ENCODE assay signal across 13 mouse cellular contexts in genomic region chr6:72357164-72358079, GRCm38 (mm10). TPM values are rescaled to one million over a fixed set of nuclear protein-coding genes. Genes with fewer than 3 reads are reported as not detected.
DNase-seq lines count a peak whose midpoint lies in the region; ATAC-seq and TF ChIP-seq lines count a peak whose summit lies in the region.
"Had no signal": no experiment of that assay in that cellular context is flagged by ENCODE, and none has a peak within 500 bp of the region (broad histone marks: within the 10 kb centered on the region; RNA-seq: fewer than 3 reads in every experiment).

No protein-coding gene starts in this region.

- peaks cover 32% of the 10 kb centered on the region for H3K4me1 ChIP-seq in hindbrain, embryonic 16.5 days (ENCODE audit: control insufficient read depth, insufficient read depth, low read depth, low read length)
- H3K4me1 ChIP-seq in hindbrain, embryonic 14.5 days (replicated peaks; ENCODE audit: control insufficient read depth, insufficient read depth, low read length) = peaks cover 16% of the 10 kb centered on the region
- H3K4me1 ChIP-seq in liver, embryonic 15.5 days (replicated peaks) = peaks cover 79% of the 10 kb centered on the region
- peaks cover 6% of the 10 kb centered on the region; the same call in 1 of the 2 replicates for H3K4me1 ChIP-seq in hindbrain, embryonic 11.5 days (replicated peaks; ENCODE audit: control insufficient read depth, insufficient read depth, low read length)

- 65% methylated on average over 5 of the region's 5 CpGs for WGBS in hindbrain, embryonic 16.5 days
- WGBS in hindbrain, embryonic 14.5 days = 78% methylated on average over 5 of the region's 5 CpGs
- WGBS in liver, embryonic 15.5 days (ENCODE audit: insufficient replicate concordance) = 50% methylated on average over 5 of the region's 5 CpGs
- 84% methylated on average over 5 of the region's 5 CpGs for WGBS in hindbrain, embryonic 11.5 days

- no peak for TF ChIP-seq CTCF in brain, embryonic 14.5 days (IDR thresholded peaks at IDR 0.05; ENCODE audit: borderline replicate concordance, extremely low read depth, insufficient read depth, insufficient read length)

- intact Hi-C loops in left cerebral cortex, postnatal 10 days (cut with DNase I) = no loop called here

- peaks cover 13% of the 10 kb centered on the region for H3K36me3 ChIP-seq in hindbrain, embryonic 16.5 days (ENCODE audit: control insufficient read depth, insufficient read depth, low read length)
- peaks cover 37% of the 10 kb centered on the region for H3K36me3 ChIP-seq in hindbrain, embryonic 14.5 days (replicated peaks; ENCODE audit: control insufficient read depth, insufficient read depth)
- H3K36me3 ChIP-seq in liver, embryonic 15.5 days (replicated peaks) = peaks cover 44% of the 10 kb centered on the region
- H3K36me3 ChIP-seq in hindbrain, embryonic 11.5 days (ENCODE audit: control insufficient read depth, insufficient read depth, low read length) = no peaks in the 10 kb centered on the region

- ATAC-seq in hindbrain, embryonic 16.5 days = no peak
- no peak for ATAC-seq in hindbrain, embryonic 14.5 days (ENCODE audit: low FRiP score)
- ATAC-seq in liver, embryonic 15.5 days (ENCODE audit: insufficient read depth) = peak; percentile 20
- ATAC-seq in hindbrain, embryonic 11.5 days (ENCODE audit: low FRiP score) = no peak
- ATAC-seq: intestine, embryonic 16.5 days had no signal

- H3K4me2 ChIP-seq in hindbrain, embryonic 16.5 days (ENCODE audit: low read length) = no peak overlapping the region
- no peak overlapping the region for H3K4me2 ChIP-seq in hindbrain, embryonic 14.5 days (replicated peaks)
- peak overlapping the region; percentile 71 for H3K4me2 ChIP-seq in liver, embryonic 15.5 days
- H3K4me2 ChIP-seq in hindbrain, embryonic 11.5 days (replicated peaks; ENCODE audit: low read depth, low read length) = no peak overlapping the region

- H3K9me3 ChIP-seq in hindbrain, embryonic 16.5 days (ENCODE audit: control insufficient read depth, low read length) = no peaks in the 10 kb centered on the region
- no peaks in the 10 kb centered on the region for H3K9me3 ChIP-seq in hindbrain, embryonic 14.5 days (ENCODE audit: control insufficient read depth, low read length)
- no peaks in the 10 kb centered on the region for H3K9me3 ChIP-seq in liver, embryonic 15.5 days (replicated peaks)
- no peaks in the 10 kb centered on the region for H3K9me3 ChIP-seq in hindbrain, embryonic 11.5 days (ENCODE audit: control insufficient read depth, low read length)

- no peaks in the 10 kb centered on the region for H3K27me3 ChIP-seq in hindbrain, embryonic 16.5 days (replicated peaks; ENCODE audit: control insufficient read depth, insufficient read depth, low read length)
- H3K27me3 ChIP-seq in hindbrain, embryonic 14.5 days (ENCODE audit: control insufficient read depth, insufficient read depth, low read length) = no peaks in the 10 kb centered on the region
- H3K27me3 ChIP-seq in liver, embryonic 15.5 days = peaks cover 45% of the 10 kb centered on the region
- no peaks in the 10 kb centered on the region for H3K27me3 ChIP-seq in hindbrain, embryonic 11.5 days (ENCODE audit: control insufficient read depth, insufficient read depth, low read length)

- peak; percentile 39 for DNase-seq in cerebellum, adult 9-10 months
- DNase-seq in cerebellum, postnatal 4 days (ENCODE audit: low spot score in 2 of 2) = no peak
- no peak for DNase-seq in hindbrain, embryonic 14.5 days (ENCODE audit: low spot score)
- DNase-seq in brain, embryonic 14.5 days (ENCODE audit: low read depth) = peak; percentile 35
- no peak for DNase-seq in left cerebral cortex, postnatal 10 days (ENCODE audit: extremely low spot score in 1 of 2, low spot score in 2 of 2)
- DNase-seq in hindbrain, embryonic 11.5 days (ENCODE audit: low spot score) = no peak
- DNase-seq: adrenal gland, adult 8-10 months; lung, postnatal 36 days; thymus, postnatal 4 days had no signal

- H3K27ac ChIP-seq in hindbrain, embryonic 16.5 days (ENCODE audit: low read depth, low read length) = no peak overlapping the region
- no peak overlapping the region for H3K27ac ChIP-seq in hindbrain, embryonic 14.5 days
- no peak overlapping the region for H3K27ac ChIP-seq in liver, embryonic 15.5 days (replicated peaks)
- no peak overlapping the region for H3K27ac ChIP-seq in hindbrain, embryonic 11.5 days (ENCODE audit: low read depth, low read length)

- peak overlapping the region; percentile 21; the same call in 1 of the 2 replicates for H3K9ac ChIP-seq in hindbrain, embryonic 16.5 days (ENCODE audit: low read depth, low read length)
- no peak overlapping the region for H3K9ac ChIP-seq in hindbrain, embryonic 14.5 days
- H3K9ac ChIP-seq in liver, embryonic 15.5 days = no peak overlapping the region
- H3K9ac ChIP-seq in hindbrain, embryonic 11.5 days (ENCODE audit: low read depth, low read length) = no peak overlapping the region

- H3K4me3 ChIP-seq in hindbrain, embryonic 16.5 days (ENCODE audit: low read length) = no peak overlapping the region
- H3K4me3 ChIP-seq in hindbrain, embryonic 14.5 days (replicated peaks; ENCODE audit: low read length) = no peak overlapping the region
- no peak overlapping the region for H3K4me3 ChIP-seq in liver, embryonic 15.5 days (replicated peaks)
- no peak overlapping the region for H3K4me3 ChIP-seq in hindbrain, embryonic 11.5 days (ENCODE audit: low read depth, low read length)

- no peak for TF ChIP-seq POLR2A in brain, embryonic 14.5 days (IDR thresholded peaks at IDR 0.05; ENCODE audit: borderline replicate concordance, extremely low read depth, insufficient read depth, insufficient read length, poor library complexity, severe bottlenecking)

RNA-seq across cellular contexts. Expression of gene Tmem150a, which starts 2.2 kb away (rescaled TPM):
- polyA plus RNA-seq in hindbrain, embryonic 16.5 days (2015; fragmentation: Nextera tagmentation; extraction: Ambion mirVana) = 22.1 and 22.9 TPM in 2 replicates
- 24.5 and 26.8 TPM in 2 replicates for polyA plus RNA-seq in hindbrain, embryonic 14.5 days (2014; fragmentation: Nextera tagmentation; extraction: Ambion mirVana)
- 37.0 and 42.9 TPM in 2 replicates for polyA plus RNA-seq in brain, embryonic 14.5 days (2012; rRNA removed)
- polyA plus RNA-seq in liver, embryonic 15.5 days (2015; fragmentation: Nextera tagmentation; extraction: Ambion mirVana) = 52.0 and 62.6 TPM in 2 replicates
- total RNA-seq in left cerebral cortex, postnatal 10 days (2021) = 10 to 100 TPM; 16.6 to 19.0 TPM
- polyA plus RNA-seq in hindbrain, embryonic 11.5 days (2014; fragmentation: Nextera tagmentation; extraction: Ambion mirVana) = 7.0 and 9.2 TPM in 2 replicates
- total RNA-seq: monocyte, adult 5-6 weeks had no signal

RNA-seq across cellular contexts. Expression of gene Rnf181, which starts 9.3 kb away (rescaled TPM):
- polyA plus RNA-seq in hindbrain, embryonic 16.5 days (2015; fragmentation: Nextera tagmentation; extraction: Ambion mirVana) = 127 and 137 TPM in 2 replicates
- 127 and 136 TPM in 2 replicates for polyA plus RNA-seq in hindbrain, embryonic 14.5 days (2014; fragmentation: Nextera tagmentation; extraction: Ambion mirVana)
- polyA plus RNA-seq in brain, embryonic 14.5 days (2012; rRNA removed) = 73.1 and 75.4 TPM in 2 replicates
- 82.5 and 88.5 TPM in 2 replicates for polyA plus RNA-seq in liver, embryonic 15.5 days (2015; fragmentation: Nextera tagmentation; extraction: Ambion mirVana)
- total RNA-seq in left cerebral cortex, postnatal 10 days (2021) = 10 to 100 TPM; 66.0 to 68.3 TPM
- 106 and 111 TPM in 2 replicates for polyA plus RNA-seq in hindbrain, embryonic 11.5 days (2014; fragmentation: Nextera tagmentation; extraction: Ambion mirVana)

RNA-seq across cellular contexts. Expression of gene 0610030E20Rik, which starts 10.3 kb away (rescaled TPM):
- polyA plus RNA-seq in hindbrain, embryonic 16.5 days (2015; fragmentation: Nextera tagmentation; extraction: Ambion mirVana) = 16.9 and 17.3 TPM in 2 replicates
- 13.7 and 15.9 TPM in 2 replicates for polyA plus RNA-seq in hindbrain, embryonic 14.5 days (2014; fragmentation: Nextera tagmentation; extraction: Ambion mirVana)
- 20.8 and 26.5 TPM in 2 replicates for polyA plus RNA-seq in brain, embryonic 14.5 days (2012; rRNA removed)
- 11.6 and 14.5 TPM in 2 replicates for polyA plus RNA-seq in liver, embryonic 15.5 days (2015; fragmentation: Nextera tagmentation; extraction: Ambion mirVana)
- total RNA-seq in left cerebral cortex, postnatal 10 days (2021) = 10 to 100 TPM; 12.3 to 13.1 TPM
- polyA plus RNA-seq in hindbrain, embryonic 11.5 days (2014; fragmentation: Nextera tagmentation; extraction: Ambion mirVana) = 17.6 and 28.4 TPM in 2 replicates

RNA-seq across cellular contexts. Expression of gene Usp39, which starts 12.4 kb away (rescaled TPM):
- polyA plus RNA-seq in hindbrain, embryonic 16.5 days (2015; fragmentation: Nextera tagmentation; extraction: Ambion mirVana) = 34.2 and 40.3 TPM in 2 replicates
- 54.3 and 58.2 TPM in 2 replicates for polyA plus RNA-seq in hindbrain, embryonic 14.5 days (2014; fragmentation: Nextera tagmentation; extraction: Ambion mirVana)
- polyA plus RNA-seq in brain, embryonic 14.5 days (2012; rRNA removed) = 47.3 and 49.3 TPM in 2 replicates
- polyA plus RNA-seq in liver, embryonic 15.5 days (2015; fragmentation: Nextera tagmentation; extraction: Ambion mirVana) = 37.3 and 38.7 TPM in 2 replicates
- 10 to 100 TPM; 31.8 to 33.6 TPM for total RNA-seq in left cerebral cortex, postnatal 10 days (2021)
- polyA plus RNA-seq in hindbrain, embryonic 11.5 days (2014; fragmentation: Nextera tagmentation; extraction: Ambion mirVana) = 102 and 113 TPM in 2 replicates

RNA-seq across cellular contexts. Expression of gene Vamp5, which starts 22.8 kb away (rescaled TPM):
- 16.2 and 20.1 TPM in 2 replicates for polyA plus RNA-seq in hindbrain, embryonic 16.5 days (2015; fragmentation: Nextera tagmentation; extraction: Ambion mirVana)
- polyA plus RNA-seq in hindbrain, embryonic 14.5 days (2014; fragmentation: Nextera tagmentation; extraction: Ambion mirVana) = 21.8 and 23.6 TPM in 2 replicates
- polyA plus RNA-seq in brain, embryonic 14.5 days (2012; rRNA removed) = 11.0 and 12.2 TPM in 2 replicates
- polyA plus RNA-seq in liver, embryonic 15.5 days (2015; fragmentation: Nextera tagmentation; extraction: Ambion mirVana) = 66.2 and 67.1 TPM in 2 replicates
- 1 to 10 TPM; 3.4 to 4.5 TPM for total RNA-seq in left cerebral cortex, postnatal 10 days (2021)
- 13.4 and 13.7 TPM in 2 replicates for polyA plus RNA-seq in hindbrain, embryonic 11.5 days (2014; fragmentation: Nextera tagmentation; extraction: Ambion mirVana)

Comparison
In these comparisons a context has a peak if more than half of its experiments do, and no peak if none do; other contexts are left out.
1. DNase-seq: peak in cerebellum, adult 9-10 months (single experiment) and brain, embryonic 14.5 days (single experiment); none in cerebellum, postnatal 4 days (0 of 2), hindbrain, embryonic 14.5 days (single experiment), left cerebral cortex, postnatal 10 days (0 of 2) and hindbrain, embryonic 11.5 days (single experiment).